Mouse (Mus musculus) liver, adult 2 months (tissue): ENCODE results near the gene Rasa4. TPM values are rescaled to one million over a fixed set of nuclear protein-coding genes. Genes with fewer than 3 reads are reported as not detected.
"Not testable (repeated sequence)": the region's sequence is repeated elsewhere in the genome, so short reads cannot be mapped to it uniquely, and the experiment has no call there.

ENCODE experiments used
- DNase-seq: peaks from one replicate; pipeline ENCODE4 v3.0.0-alpha.2; 2011; ENCODE audit warnings: low read depth, low spot score; ENCODE audit errors: extremely low read depth
- H3K27ac ChIP-seq: fragments of 200-500 bp; replicated peaks from 2 replicates; pipeline ENCODE4 v1.5.1; 2012; ENCODE audit warnings: low read depth, mild to moderate bottlenecking, control low read depth, inconsistent platforms, low read length; ENCODE audit not compliant: insufficient read depth
- H3K27me3 ChIP-seq: fragments of 200-500 bp; 2 replicates; pipeline ENCODE4 v1.6.1; 2012; ENCODE audit warnings: mild to moderate bottlenecking, moderate library complexity, low read length, inconsistent platforms; ENCODE audit not compliant: control insufficient read depth, insufficient read depth
- H3K36me3 ChIP-seq: fragments of 200-500 bp; 2 replicates; pipeline ENCODE4 v1.6.1; 2012; ENCODE audit warnings: low read length, inconsistent platforms; ENCODE audit not compliant: control insufficient read depth, insufficient read depth
- H3K4me1 ChIP-seq: fragments of 200-500 bp; 2 replicates; pipeline ENCODE4 v1.6.1; 2011; ENCODE audit warnings: low read length; ENCODE audit not compliant: control insufficient read depth, insufficient read depth
- H3K4me3 ChIP-seq: fragments of 200-500 bp; 2 replicates; pipeline ENCODE4 v1.5.1; 2011; ENCODE audit warnings: low read depth, mild to moderate bottlenecking, control low read depth, low read length, moderate library complexity; ENCODE audit not compliant: insufficient read depth
- H3K79me2 ChIP-seq: fragments of 200-500 bp; 2 replicates; pipeline ENCODE4 v1.6.1; 2012; ENCODE audit warnings: inconsistent platforms, mild to moderate bottlenecking, low read length, moderate library complexity; ENCODE audit not compliant: control insufficient read depth, insufficient read depth
- H3K9ac ChIP-seq: fragments of 200-500 bp; 2 replicates; pipeline ENCODE4 v1.6.1; 2012; ENCODE audit warnings: low read depth, mild to moderate bottlenecking, control low read depth, inconsistent platforms, low read length
- CTCF ChIP-seq: fragments of 200-500 bp; IDR thresholded peaks from 2 replicates; pipeline ENCODE4 v1.5.1; 2011; ENCODE audit warnings: low read depth, low read length, control low read depth
- POLR2A ChIP-seq: fragments of 200-500 bp; IDR thresholded peaks from 2 replicates; pipeline ENCODE4 v1.6.1; 2011; ENCODE audit warnings: low read length, control low read depth; ENCODE audit not compliant: insufficient read depth; ENCODE audit errors: extremely low read depth
- WGBS: fragments of 180-500 bp; shearing (Covaris S2); methylation state at CpG from one replicate; pipeline ENCODE4 v1.1.7; 2018; 5-methylcytosine and 5-hydroxymethylcytosine counted together
- polyA plus RNA-seq: library from polyadenylated mRNA; depleted of rRNA; stranded (reverse); fragments of >200 nt; gene quantifications from 2 replicates; pipeline ENCODE4 v1.2.3, GENCODE M21; 2012; rRNA removed
- total RNA-seq: library from RNA; depleted of rRNA; stranded (reverse); fragments of >200 nt; gene quantifications from 2 replicates; pipeline ENCODE4 v1.2.3, GENCODE M21; 2014; rRNA removed

Gene Rasa4
- total and polyA plus RNA-seq, 2 experiments, result 1.0 to 2.0 TPM

DNA sequence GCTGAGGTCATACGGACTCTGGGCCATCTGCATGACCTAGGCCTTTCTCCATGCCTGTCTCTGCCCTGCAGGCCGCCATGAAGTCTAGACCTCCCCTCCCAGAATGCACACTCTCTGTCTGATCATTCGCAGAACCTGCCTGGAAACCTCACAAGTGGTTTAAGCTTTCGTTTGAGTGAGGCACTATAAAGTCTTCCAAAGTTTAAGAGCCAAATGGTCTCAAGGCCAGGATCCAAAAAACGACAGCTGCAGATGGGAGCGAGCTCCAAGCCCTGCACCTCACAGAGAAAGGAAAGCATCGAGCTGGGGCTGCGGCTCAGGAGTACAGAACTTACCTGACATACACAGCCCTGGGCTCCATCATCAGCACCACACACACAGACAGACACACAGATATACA is 68.6 kb downstream of the Rasa4 start:
- no peaks in the 10 kb centered on the region for H3K4me1 ChIP-seq
- H3K4me3 ChIP-seq, result no peak overlapping the region
- TF ChIP-seq CTCF, result no peak
- no peaks in the 10 kb centered on the region for H3K79me2 ChIP-seq
- 84% methylated on average over 8 of the region's 8 CpGs for WGBS
- no peaks in the 10 kb centered on the region for H3K27me3 ChIP-seq
- H3K27ac ChIP-seq, result no peak overlapping the region
- no peaks in the 10 kb centered on the region for H3K36me3 ChIP-seq
- DNase-seq, result no peak
- no peak overlapping the region for H3K9ac ChIP-seq

DNA sequence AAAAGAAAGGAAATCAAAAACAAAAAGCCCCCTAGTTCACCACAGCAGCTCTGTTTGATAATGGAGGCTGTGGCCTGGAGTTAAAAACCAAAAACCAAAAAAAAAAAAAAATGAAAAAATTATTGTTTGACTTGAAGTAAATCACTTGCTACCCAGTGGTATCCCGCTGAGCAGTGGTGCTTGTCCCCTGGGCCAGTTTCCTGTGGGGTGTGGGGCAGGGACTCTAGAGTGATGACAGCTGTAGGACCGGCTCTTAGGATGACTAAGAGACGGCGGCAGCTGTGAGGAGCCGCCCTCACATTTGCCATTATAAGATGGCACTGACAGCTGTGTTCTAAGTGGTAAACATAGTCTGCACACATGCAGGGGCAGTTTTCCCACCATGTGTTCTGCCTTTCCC is 71.7 kb downstream of the Rasa4 start:
- Histone ChIP-seq H3K9ac (no peak overlapping the region), H3K4me3 (no peak overlapping the region), H3K27me3 (no peaks in the 10 kb centered on the region), H3K4me1 (no peaks in the 10 kb centered on the region), H3K36me3 (no peaks in the 10 kb centered on the region), H3K79me2 (no peaks in the 10 kb centered on the region), H3K27ac (no peak overlapping the region)
- TF ChIP-seq POLR2A, result no peak
- TF ChIP-seq CTCF, result no peak
- 95% methylated on average over 5 of the region's 5 CpGs for WGBS
- no peak for DNase-seq

DNA sequence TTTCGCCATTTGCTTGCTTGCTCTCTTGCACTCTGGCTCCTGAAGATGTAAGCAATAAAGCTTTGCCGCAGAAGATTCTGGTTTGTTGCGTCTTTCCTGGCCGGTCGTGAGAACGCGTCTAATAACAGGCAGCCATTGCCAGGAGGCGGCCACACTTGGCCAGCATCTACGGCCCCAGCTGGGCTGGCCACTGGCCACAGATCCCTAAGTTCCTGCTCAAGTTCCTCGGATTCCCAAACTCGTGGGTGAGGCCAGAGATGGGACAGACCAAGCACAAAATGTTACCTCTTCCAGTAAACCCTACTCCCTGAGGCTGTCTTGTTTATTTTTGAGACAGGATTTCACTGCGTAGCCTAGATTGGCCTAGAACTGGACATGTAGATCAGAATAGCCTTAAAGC is 76.4 kb downstream of the Rasa4 start:
- H3K36me3 ChIP-seq, H3K9ac ChIP-seq, H3K79me2 ChIP-seq, DNase-seq, H3K4me3 ChIP-seq, H3K4me1 ChIP-seq, H3K27me3 ChIP-seq, H3K27ac ChIP-seq: not testable (repeated sequence)
- 90% methylated on average over 11 of the region's 12 CpGs for WGBS

Other genes with a start within 250 kb of the Rasa4 start
- 18.9 and 19.5 TPM in 2 replicates for gene Hspb1, start 196.0 kb upstream of the Rasa4 start, total RNA-seq
- 10.9 and 24.3 TPM in 2 replicates for gene Hspb1, start 196.0 kb upstream of the Rasa4 start, polyA plus RNA-seq
- 23.0 and 30.9 TPM in 2 replicates for gene Ywhag, start 149.3 kb upstream of the Rasa4 start, total RNA-seq
- 42.4 and 50.4 TPM in 2 replicates for gene Ywhag, start 149.3 kb upstream of the Rasa4 start, polyA plus RNA-seq
- gene Ssc4d, start 109.4 kb upstream of the Rasa4 start, total RNA-seq, result 4.0 and 4.8 TPM in 2 replicates
- gene Ssc4d, start 109.4 kb upstream of the Rasa4 start, polyA plus RNA-seq, result 5.8 and 6.5 TPM in 2 replicates
- gene Zp3, start 103.8 kb upstream of the Rasa4 start, total RNA-seq, result not detected in 2 replicates
- not detected in 2 replicates for gene Zp3, start 103.8 kb upstream of the Rasa4 start, polyA plus RNA-seq
- 1.0 and 1.9 TPM in 2 replicates for gene Dtx2, start 89.1 kb upstream of the Rasa4 start, total RNA-seq
- 4.3 and 7.1 TPM in 2 replicates for gene Dtx2, start 89.1 kb upstream of the Rasa4 start, polyA plus RNA-seq
- 0.34 and 0.55 TPM in 2 replicates for gene Upk3b, start 45.4 kb upstream of the Rasa4 start, total RNA-seq
- gene Upk3b, start 45.4 kb upstream of the Rasa4 start, polyA plus RNA-seq, result 1.3 and 2.1 TPM in 2 replicates
- not detected in 2 replicates for gene Upk3bl, start 29.4 kb upstream of the Rasa4 start, total RNA-seq
- not detected in 2 replicates for gene Upk3bl, start 29.4 kb upstream of the Rasa4 start, polyA plus RNA-seq
- 46.1 and 52.4 TPM in 2 replicates for gene Polr2j, start 32.7 kb downstream of the Rasa4 start, total RNA-seq
- gene Polr2j, start 32.7 kb downstream of the Rasa4 start, polyA plus RNA-seq, result 34.3 and 36.1 TPM in 2 replicates
- gene Lrwd1, start 52.2 kb downstream of the Rasa4 start, total RNA-seq, result 5.3 and 6.7 TPM in 2 replicates
- 9.9 and 14.9 TPM in 2 replicates for gene Lrwd1, start 52.2 kb downstream of the Rasa4 start, polyA plus RNA-seq
- gene Alkbh4, start 52.2 kb downstream of the Rasa4 start, total RNA-seq, result 3.0 and 3.8 TPM in 2 replicates
- 6.5 and 9.3 TPM in 2 replicates for gene Alkbh4, start 52.2 kb downstream of the Rasa4 start, polyA plus RNA-seq
- 1.1 and 1.5 TPM in 2 replicates for gene Orai2, start 86.8 kb downstream of the Rasa4 start, total RNA-seq
- 0.77 and 1.4 TPM in 2 replicates for gene Orai2, start 86.8 kb downstream of the Rasa4 start, polyA plus RNA-seq
- gene Prkrip1, start 115.0 kb downstream of the Rasa4 start, total RNA-seq, result 2.0 and 2.1 TPM in 2 replicates
- gene Prkrip1, start 115.0 kb downstream of the Rasa4 start, polyA plus RNA-seq, result 3.2 and 4.8 TPM in 2 replicates
- 0.65 and 1.4 TPM in 2 replicates for gene Sh2b2, start 162.6 kb downstream of the Rasa4 start, total RNA-seq
- 3.3 and 6.1 TPM in 2 replicates for gene Sh2b2, start 162.6 kb downstream of the Rasa4 start, polyA plus RNA-seq